Mouse (Mus musculus) lung, adult 18-20 months (tissue): ENCODE measurements around the gene Hacd1.
"Not testable (repeated sequence)": the region's sequence is repeated elsewhere in the genome, so short reads cannot be mapped to it uniquely, and the experiment has no call there.

Source experiments
- DNase-seq, 2 experiments: peaks; one replicate each; pipeline ENCODE4 v3.0.0; 2022; ENCODE audit warnings: mixed read lengths in 2 of 2

Gene Hacd1

DNA sequence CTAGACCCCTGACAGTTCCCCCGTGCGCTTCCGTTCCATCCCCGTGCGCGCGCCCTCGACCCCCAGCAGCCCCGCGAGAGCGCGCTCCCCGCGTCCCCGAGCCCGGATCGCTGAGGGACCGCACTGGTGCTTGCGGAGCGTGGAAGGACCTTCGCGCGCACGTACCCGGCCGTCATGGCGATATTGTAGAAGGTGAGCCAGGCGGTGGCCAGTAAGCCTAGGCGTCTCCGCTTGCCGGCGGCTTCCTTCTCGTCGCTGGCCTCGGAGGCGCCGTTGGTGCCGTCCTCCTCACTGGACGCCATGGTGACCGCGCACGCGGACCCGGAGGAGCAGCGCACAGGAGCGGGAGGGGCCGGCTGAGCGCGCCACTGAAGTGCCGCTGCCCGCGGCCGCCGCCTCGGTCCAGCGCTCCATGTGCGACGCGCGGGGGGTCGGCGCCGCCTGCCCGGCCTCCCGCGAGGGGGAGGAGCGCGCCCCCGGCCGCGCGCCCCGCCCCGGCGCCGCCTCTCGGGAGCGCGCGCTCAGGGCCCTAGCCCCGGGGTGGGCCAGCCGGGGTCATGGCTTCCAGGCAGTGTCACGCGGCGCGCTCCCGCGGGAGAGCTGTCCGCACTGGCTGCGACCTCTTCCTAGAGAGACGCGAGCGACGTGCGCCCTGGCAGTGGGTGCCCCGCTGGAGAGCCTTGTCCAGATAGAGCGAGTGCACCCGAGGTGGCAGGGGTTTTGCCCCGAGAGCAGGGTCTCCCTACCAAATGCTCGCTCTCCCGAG is at the start of gene Hacd1:
TSS of gene Hacd1 (minus strand) at position 570 of the 766 bp plus-strand sequence.
- peak; percentile 76 to 82 for DNase-seq

DNA sequence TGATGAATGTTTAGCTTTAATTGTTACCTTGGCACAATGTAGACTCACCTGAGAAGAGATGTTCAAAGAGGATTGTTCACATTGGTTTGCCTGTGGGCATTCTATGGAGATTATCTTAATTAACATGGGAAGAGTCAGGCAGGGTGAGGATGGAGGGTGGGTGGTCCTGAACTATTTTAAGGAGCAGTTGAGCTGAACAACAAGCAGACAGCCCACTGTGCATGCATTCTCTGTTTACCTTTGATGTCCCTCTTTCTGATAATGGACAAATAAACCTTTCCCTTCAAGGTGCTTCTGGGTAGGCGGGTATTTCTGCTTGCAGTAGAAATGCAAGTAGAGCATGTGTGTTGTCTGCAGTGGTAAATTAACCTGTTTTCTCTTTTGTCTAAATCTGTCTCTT is 48.0 kb upstream of the Hacd1 start:
- no peak for DNase-seq

DNA sequence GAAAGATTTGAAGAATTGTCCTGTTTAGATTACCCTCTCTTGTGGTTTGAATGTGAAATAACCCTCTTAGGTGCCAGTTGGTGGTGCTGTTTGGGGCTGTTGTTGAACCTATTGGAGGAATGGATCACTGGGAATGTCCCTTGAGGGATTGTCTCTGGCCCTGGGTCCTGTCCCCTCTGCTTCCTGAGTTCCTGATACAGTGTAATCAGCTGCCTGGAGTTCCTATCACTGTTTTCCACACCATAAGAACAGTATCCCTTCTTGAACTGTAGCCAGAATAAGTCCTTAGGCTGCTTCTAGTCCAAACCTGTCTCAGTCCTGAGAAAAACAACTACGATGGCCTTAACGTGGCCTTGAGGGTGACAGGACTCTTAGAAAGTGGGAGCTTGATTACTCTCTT is 46.7 kb upstream of the Hacd1 start:
- no peak for DNase-seq

DNA sequence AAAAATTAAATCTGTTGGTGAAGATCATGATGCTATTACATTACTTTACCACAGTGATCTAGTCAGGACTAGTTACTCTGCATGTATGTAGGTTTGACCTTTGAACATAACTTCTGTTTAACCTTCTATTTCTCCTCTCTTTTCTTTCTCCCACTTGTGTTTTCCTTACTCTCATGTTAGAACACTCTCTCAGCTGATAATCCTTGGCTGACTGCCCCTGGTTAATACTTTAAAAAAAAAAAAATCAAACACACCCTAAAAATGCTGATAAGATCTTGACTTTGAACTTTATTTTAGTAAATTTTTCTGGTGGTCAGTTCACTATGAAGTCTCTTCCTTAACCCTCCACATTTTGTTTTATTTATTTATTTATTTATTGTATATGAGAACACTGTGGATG is 44.6 kb upstream of the Hacd1 start:
- no peak for DNase-seq

DNA sequence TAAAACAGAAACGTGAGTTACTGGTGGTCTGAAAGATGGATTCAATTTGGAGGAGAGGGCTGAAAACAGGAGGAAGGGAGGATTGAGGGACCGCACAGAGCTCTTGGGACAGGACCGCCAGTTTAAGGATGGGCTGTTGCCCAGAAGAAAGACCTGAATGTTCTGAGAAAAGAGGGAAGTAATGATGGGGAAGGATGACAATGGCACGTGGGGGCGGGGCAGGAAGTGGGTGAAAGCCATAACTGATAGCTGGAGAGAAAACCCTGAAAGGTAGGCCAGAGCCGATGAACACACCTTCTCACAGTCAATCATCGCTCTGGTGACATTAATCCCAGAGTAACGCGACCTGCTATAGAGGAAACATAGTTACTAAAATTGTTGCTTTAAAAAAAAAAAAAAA is 22.6 kb upstream of the Hacd1 start:
- DNase-seq = not testable (repeated sequence)

DNA sequence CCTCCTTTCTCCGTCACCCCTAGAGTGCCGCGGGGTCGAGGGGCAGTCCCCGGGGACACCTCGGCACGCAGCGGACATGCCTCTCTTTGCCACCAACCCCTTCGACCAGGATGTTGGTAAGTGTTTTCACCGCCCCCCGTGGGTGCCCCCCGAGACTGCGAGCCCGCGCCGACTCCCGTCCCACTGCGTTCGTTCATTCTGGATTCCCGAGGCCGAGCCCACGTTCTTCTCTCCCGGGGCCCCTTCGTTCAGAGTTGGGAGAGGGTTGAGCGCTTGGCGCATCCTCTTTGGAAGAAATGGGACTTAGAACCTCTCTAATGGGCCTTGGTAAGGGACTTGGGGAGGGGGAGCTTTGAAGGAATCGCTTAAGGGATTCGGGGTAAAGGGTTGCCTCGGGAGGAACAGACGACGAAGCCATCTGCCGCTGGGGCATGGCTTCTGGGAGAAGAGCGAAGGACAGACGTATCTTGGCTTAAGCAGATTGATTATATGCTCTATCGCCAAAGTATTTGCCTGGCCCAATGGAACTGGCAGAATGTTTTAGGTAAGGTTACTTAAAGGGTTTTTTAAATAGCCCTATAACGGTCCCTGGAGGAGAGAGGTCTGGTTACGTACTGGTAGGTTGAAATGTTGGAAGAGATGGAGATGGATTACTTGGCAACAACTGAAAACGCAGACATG is 18.4 kb upstream of the Hacd1 start:
- peak in 1 of 2 experiments; percentile 6 for DNase-seq

DNA sequence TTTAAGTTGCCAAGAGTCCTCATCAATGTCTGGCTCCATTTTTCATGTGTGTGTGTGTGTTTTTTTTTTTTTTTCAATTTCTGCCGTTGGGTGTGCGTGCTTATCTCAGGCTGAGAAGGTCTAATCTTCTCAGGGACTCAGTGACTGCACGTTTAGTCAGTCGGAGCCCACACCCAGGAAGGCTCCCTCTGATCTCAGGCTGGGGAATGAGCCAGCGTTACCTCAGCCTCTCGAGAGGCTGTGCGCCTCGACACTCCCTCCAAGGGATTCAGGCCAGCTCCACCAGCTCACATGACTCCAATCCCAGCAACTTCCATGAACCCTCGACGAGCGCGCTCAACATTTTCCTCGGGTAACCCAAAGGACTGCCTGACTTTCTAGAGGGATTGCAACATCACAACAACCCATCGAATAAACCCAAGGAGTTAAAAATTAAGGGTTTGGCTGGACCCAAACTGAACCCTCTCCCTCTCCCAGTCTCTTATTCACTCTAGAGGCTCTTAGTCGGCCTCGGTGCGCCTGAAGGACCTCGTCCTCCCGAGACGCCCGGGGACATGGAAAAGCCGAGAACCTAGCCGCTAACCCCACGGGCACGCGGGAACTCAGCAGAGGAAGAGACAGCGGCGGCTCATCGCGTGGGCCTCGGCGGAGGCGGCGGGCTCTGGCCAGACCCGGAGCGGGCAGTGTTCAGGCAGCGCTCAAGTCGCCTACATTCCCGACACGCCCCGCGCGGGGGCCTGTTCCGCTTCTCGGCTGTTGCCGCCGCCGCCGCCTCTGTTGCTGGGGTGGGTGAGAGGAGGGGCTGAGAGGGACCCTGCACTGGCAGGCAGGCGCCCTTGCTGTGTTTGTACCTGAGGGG is 17.7 kb upstream of the Hacd1 start, which contains the start of gene Stam:
TSS of gene Stam (plus strand) at position 737 of the 859 bp plus-strand sequence.
- DNase-seq = peak; percentile 91 to 93

DNA sequence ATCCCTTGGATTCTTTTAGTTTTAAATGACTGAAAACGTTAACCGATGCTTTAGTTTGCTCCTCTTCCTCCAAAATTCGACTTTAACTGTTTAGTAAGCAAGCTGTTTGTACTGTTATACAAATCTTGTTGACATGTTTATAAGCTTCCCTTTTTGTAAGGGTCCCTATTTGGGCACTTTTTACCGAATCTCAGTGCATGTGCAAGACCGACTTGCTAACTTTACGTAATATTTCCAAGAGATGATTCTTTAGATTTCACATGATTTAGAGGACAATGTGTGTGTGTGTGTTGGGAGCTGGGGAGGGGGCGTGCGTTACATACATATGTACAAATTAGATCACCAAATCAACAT is 17.1 kb upstream of the Hacd1 start:
- DNase-seq = no peak

DNA sequence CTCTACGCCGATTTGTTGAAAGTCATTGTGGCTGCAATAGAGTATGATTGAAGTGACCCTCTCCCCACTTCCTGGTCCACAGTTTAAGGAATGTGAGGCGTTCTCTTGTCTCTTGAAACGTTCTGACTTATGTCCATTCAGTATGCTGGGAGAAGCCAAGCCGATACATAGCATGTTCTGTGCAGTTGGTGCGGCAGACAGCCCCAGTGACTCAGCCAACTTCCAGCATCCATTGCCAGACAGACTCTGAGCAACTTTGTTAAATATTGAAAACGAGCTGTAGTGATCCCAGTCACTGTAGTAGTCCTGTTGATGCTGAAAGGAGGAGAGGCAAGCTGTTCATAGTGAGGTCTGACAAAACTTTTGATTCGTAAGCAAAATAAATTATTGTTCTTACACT is 14.5 kb upstream of the Hacd1 start:
- no peak for DNase-seq

DNA sequence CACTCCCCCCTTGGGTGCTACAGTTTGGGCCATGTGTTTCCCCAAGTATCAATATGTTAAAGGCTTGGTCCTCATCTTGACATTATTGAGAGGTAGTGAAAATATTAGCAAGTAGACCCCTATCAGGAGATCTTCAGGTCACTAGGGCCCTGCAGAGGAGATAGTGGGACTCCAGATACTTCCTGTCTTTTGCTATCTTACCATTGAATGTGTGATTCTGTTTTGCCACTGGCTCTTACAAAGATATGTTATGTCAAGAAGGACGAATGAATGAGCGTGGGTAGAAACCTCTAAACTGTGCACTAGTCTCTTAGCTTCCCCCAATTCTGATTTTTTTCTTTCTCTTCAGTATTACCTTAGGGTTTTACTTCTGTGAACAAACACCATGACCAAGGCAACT is 13.1 kb upstream of the Hacd1 start:
- no peak for DNase-seq

DNA sequence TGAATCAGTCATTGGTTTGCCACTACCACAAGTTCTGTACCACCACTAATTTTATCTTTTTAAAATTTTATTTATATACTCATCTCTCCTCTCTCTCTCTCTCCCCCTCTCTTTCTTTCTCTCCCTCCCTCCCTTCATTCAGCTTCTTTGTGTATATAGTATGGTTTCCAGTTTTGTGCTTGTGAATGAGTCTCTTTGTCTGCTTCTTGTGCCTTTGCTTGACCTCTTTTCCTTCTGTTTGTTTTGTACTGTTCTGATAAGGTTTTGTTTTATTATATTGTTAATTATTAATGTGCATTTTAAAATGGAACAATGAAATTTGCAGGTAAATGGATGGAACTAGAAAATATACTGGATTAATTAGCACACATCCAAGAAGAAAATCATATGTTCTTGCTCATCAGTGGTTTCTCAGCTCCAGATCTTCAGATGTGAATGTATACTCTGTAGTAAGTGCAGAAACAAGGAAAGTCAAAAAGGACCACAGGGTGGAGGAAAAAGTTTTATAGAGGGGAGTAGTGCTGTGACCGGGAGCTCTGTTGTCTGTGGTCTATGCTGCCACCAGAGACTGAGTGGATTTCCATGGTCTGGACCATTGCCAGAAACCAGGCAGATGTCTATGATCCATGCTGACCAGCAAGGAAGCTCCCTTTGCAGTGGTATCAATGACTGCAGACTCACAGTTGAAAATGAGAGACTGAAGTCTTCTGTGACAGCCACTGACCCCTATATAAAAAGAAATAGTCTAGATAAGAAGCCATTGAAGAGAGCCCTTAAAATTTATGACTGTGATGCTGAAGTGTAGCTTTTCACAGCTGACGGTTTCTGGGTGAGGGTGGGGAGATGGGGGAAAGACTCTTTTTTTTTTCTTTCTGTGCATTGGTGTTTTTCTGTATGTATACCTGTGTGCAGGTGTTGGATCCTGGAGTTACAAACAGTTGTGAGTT is 10.0 kb upstream of the Hacd1 start:
- no peak for DNase-seq

DNA sequence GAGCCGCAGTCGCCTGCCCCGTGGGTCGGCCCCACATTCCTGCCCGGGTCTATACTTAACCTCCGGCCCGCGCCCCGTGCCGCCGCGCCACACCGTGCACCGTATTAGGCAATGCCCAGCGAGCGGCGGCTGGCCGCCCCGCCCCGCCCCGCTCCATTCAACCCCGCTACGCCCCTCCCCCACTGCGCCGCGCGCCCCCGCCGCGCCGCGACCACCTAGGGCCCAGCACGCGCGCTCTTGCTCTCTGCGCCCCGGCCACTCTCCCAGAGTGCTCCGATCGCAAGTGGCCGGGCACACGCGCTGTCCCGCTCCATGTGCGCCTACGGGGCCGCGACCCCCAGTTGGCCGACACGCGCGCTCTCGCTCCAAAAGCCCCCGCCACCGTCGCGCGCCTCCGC is 768 bp downstream of the Hacd1 start:
- DNase-seq = peak; percentile 68 to 77

DNA sequence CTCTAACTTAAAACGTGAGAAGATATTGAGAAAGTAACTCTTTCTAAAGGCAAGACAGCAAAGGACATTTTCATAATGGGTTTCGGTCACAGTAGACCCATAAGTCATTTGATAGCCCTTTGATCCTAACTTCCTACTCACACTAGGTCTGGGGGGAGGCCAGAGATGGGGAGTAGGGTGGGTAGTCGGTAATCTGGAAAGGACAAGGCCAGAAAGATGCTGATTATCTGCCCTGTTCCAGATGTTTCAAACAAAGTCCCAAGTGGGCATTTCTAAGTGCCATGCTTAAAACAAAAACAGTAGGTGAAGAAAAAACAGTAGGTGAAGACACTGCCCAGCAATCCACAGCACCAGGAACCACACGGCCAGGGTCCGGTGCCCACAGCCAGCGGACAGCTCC is 1.2 kb downstream of the Hacd1 start:
- no peak for DNase-seq

DNA sequence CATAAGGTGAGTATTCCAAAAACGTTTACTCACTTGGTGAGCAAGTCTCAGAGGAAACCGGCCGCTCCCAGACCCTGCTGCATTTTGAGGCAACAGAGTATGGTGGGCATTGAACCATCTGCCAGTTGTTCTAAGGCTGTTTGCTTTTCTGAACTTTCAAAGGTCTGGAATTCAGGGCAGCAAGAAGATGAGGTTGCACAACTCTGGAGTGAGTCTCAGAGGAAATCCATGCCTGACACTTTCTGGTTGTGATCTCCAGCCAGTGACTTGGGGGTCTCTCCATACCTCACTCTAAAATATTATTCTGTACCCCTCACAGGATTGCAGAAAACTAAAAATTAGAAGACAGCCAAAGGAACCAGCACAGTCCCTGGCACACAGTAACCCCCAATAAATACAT is 1.8 kb downstream of the Hacd1 start:
- no peak for DNase-seq

DNA sequence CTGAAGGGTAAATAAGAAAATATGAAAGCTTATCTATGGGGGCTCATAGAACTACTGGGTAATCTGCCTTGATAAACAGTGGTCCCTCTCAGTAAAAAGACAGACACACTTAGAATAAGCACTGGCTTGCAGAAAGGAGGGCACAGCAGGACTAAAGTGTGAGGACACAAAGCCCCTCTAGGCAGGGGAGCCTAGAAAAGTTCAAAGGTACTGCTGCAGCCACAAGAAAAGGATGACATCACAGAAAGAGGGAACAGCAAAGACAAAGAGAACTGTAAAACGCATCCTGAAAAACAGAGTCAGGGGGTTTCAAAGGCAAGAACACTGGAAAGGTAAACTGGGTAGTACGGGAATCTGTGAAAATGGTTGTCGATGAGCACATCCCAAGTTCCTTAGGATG is 2.3 kb downstream of the Hacd1 start:
- DNase-seq = no peak

DNA sequence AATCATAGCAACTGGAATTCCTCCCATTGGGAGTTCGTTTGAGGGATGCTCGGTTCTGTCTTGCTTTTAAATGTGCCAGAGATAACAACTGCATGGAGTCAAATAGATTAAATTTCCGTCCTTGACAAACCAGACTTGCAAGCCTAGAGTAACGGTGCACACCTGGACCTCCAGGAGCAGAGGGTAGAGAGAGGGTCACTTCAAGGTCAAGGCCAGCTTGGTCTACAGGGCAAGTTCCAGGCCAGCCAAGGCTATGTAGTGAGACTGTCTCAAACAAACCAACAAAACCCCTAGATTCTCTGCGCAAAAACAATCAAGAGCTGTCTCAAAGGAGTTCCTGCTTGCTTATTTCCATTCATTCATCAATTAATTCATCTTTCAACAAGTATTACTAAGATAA is 7.1 kb downstream of the Hacd1 start:
- no peak for DNase-seq

DNA sequence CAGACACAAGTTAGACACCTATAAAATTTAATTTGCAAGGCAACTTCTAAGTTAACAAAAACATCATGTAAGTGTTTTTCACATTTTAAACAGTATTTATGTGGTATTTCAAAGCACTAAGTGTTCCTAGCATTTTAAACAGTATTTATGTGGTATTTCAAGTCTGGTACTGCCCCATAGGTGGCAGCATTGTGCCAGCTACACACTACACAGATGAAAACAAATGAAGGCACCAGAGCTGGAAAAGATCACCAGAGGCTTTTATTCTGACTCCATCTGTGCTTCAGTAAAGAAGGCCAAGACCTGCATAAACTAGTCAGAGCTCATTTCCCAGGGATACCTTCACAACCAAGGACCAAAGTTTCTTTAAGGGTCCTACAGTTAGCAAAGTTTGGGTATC is 7.6 kb downstream of the Hacd1 start:
- peak; percentile 52 to 67 for DNase-seq

DNA sequence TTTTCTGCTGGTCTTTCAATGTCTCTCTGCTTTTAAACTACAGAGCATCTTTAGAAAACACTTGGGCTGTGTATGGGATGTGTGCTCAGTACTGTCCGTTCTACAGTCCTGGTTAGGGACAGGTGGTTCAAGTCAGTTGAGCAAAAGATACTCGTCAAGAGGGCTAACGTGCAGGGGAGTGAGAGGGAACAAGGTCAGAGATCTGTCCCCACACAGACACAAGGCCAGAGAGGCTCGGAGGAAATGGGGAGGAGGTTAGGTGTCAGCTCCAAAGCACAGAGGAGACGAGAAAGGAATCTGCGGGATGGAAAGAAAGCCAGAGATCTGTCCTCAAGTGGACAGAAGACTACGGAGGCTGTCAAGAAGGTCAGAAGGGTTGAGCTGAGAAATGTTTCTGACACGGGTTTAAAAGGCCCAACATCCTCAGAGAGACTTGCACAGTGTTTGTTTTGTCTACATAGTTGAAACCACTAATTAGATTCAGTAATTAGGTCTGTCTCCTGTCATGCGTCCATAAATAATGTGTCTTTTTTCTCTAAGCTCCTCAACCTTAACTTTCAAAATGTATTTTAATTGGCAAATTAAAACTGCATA is 12.3 kb downstream of the Hacd1 start:
- no peak for DNase-seq

DNA sequence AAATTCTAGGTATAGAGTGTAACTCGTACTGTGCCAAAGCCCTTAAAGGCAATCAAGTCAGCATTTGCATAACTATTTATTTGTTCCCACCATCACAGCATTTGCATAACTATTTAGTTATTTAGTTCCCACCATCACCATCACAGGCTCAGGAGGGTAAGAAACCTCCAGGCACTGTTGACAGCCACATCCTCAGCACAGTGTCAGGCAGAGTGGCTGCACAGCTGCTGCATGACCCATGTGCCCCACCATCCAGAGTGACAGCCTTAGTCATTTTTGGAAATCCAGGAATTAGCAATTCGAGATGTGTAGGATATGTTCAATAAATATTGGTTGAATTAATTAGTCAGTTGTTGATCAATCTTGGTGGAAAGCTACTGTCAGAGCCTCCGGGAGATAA is 12.9 kb downstream of the Hacd1 start:
- no peak for DNase-seq

DNA sequence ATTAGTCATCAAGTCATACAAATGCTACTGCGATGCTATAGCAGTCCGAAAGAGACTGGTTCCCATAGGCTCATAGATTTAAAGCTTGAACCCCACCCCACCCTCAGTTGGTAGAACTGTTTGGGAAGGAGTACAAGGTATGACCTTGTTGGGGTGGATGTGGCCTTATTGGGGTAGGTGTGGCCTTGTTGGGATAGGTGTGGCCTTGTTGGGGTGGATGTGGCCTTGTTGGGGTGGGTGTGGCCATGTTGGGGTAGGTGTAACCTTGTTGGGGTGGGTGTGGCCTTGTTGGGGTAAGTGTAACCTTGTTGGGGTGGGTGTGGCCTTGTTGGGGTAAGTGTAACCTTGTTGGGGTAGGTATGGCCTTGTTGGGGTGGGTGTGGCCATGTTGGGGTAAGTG is 14.7 kb downstream of the Hacd1 start:
- DNase-seq = no peak

DNA sequence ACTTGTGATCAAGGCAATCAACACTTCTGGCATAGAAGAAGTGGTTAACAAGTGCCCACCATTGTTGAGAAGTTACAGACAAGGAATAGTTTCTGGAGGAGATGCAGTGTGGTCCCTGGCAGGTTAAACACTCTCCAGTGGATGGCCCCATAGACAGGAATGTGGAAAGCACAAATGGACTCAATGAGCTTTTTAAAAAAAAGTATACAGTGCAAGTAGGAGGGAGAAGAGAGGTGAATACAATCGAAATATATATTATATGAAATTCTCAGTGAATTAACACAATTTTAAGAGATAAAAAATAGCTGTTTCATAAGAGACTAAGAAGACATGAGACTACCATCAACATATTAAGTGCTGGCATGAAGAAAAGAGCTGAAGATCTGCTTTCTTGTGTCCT is 36.7 kb downstream of the Hacd1 start:
- DNase-seq = no peak

DNA sequence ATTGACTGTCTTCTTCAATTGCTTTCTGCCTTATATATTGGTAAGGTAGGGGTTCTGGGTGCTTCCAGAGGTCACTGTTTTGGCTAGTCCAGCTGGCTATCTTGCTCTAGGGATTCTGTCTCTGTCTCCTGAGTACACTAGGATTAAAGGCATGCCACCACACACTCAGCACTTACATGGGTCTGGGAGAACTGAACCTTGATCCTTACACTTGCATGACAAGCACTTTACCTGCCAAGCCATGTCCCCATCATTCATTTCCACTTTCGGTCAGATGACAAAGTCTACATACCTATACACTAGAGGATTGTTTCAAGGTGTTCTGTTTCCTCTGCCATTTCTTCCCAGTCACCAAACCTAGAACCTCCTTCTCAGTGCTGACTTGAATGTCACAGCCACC is 50.8 kb downstream of the Hacd1 start:
- no peak for DNase-seq
